Mouse (Mus musculus) kidney, embryonic 16.5 days (tissue): Measurements from ENCODE around the gene Sema3g. TPM values are rescaled to one million over a fixed set of nuclear protein-coding genes. Genes with fewer than 3 reads are reported as not detected.

Experiments used
- polyA plus RNA-seq: library from polyadenylated mRNA; unstranded; fragments of >200 nt; fragmentation: Nextera tagmentation; extraction: Ambion mirVana; gene quantifications from 2 replicates; pipeline ENCODE4 v1.2.1, GENCODE M21; 2015

The Sema3g gene
- polyA plus RNA-seq, 1 experiment from 2014 or later = 5.4 TPM

Other genes with a start within 250 kb of the Sema3g start
- gene Glt8d1, start 216.5 kb upstream of the Sema3g start, polyA plus RNA-seq = 68.8 and 72.7 TPM in 2 replicates
- gene Spcs1, start 216.2 kb upstream of the Sema3g start, polyA plus RNA-seq = 372 and 375 TPM in 2 replicates
- 126 and 128 TPM in 2 replicates for gene Pbrm1, start 198.7 kb upstream of the Sema3g start, polyA plus RNA-seq
- 107 and 116 TPM in 2 replicates for gene Gnl3, start 198.7 kb upstream of the Sema3g start, polyA plus RNA-seq
- gene Smim4, start 88.9 kb upstream of the Sema3g start, polyA plus RNA-seq = 105 and 109 TPM in 2 replicates
- gene Nt5dc2, start 86.8 kb upstream of the Sema3g start, polyA plus RNA-seq = 350 and 354 TPM in 2 replicates
- gene Stab1, start 49.2 kb upstream of the Sema3g start, polyA plus RNA-seq = 35.2 and 39.8 TPM in 2 replicates
- gene Tnnc1, start 9.5 kb upstream of the Sema3g start, polyA plus RNA-seq = 10.2 and 10.6 TPM in 2 replicates
- 419 and 421 TPM in 2 replicates for gene Nisch, start 914 bp upstream of the Sema3g start, polyA plus RNA-seq
- gene Phf7, start 33.5 kb downstream of the Sema3g start, polyA plus RNA-seq = 13.9 TPM in 2 replicates
- gene Bap1, start 33.6 kb downstream of the Sema3g start, polyA plus RNA-seq = 105 and 106 TPM in 2 replicates
- gene Dnah1, start 106.0 kb downstream of the Sema3g start, polyA plus RNA-seq = 7.4 and 7.7 TPM in 2 replicates
- gene Capn7, start 118.8 kb downstream of the Sema3g start, polyA plus RNA-seq = 45.0 and 48.8 TPM in 2 replicates
- 34.1 and 39.0 TPM in 2 replicates for gene Sh3bp5, start 218.2 kb downstream of the Sema3g start, polyA plus RNA-seq